Mouse (Mus musculus) G1E (cell line): ENCODE results near the gene Dhx16.

ENCODE experiments used
- CTCF ChIP-seq: IDR thresholded peaks from 2 replicates; pipeline ENCODE4 v1.5.1; 2012; ENCODE audit warnings: low read depth, low read length, inconsistent platforms, mixed read lengths
- GATA1 ChIP-seq: IDR thresholded peaks from 2 replicates; pipeline ENCODE4 v1.6.1; 2012; ENCODE audit warnings: borderline replicate concordance, low read length, inconsistent platforms, mixed read lengths
- POLR2AphosphoS5 ChIP-seq: IDR thresholded peaks from 2 replicates; pipeline ENCODE4 v1.6.1; 2012; ENCODE audit warnings: low read depth, low read length, inconsistent platforms; ENCODE audit not compliant: insufficient replicate concordance

GRCm38 (mm10) chr17:35909186-35909918, 29.7 kb downstream of the Dhx16 start:
- TF ChIP-seq CTCF: no peak
- TF ChIP-seq GATA1: no peak
- TF ChIP-seq POLR2AphosphoS5: no peak; the same call in 1 of the 2 replicates
